Mouse (Mus musculus): ENCODE data around the gene Sec61g.

GRCm38 (mm10) chr11:16532877-16533276, 24.6 kb upstream of the Sec61g start:
- no peak for TF ChIP-seq ZNF384 (IDR thresholded peaks at IDR 0.05; ENCODE audit: low read depth, low read length)
- TF ChIP-seq ZC3H11A (IDR thresholded peaks at IDR 0.05; ENCODE audit: borderline replicate concordance, low read depth, low read length): no peak
- no peak for TF ChIP-seq HCFC1 (IDR thresholded peaks at IDR 0.05; ENCODE audit: borderline replicate concordance, insufficient read depth, low read length)
- TF ChIP-seq CHD2 (IDR thresholded peaks at IDR 0.05; ENCODE audit: low read depth, low read length): no peak
- TF ChIP-seq MAFK (IDR thresholded peaks at IDR 0.05; ENCODE audit: insufficient read depth, low read depth, low read length): no peak

Measured in ES-E14 (cell line).